Mouse (Mus musculus): ENCODE measurements at regions not wholly inside any gene's neighbourhood (a gene's known extent, or its start where the extent isn't known, plus 50 kb on each side); places are given as distances from the start of the nearest gene placed in this dataset.

- WGBS: 75% methylated on average over 3 of the region's 3 CpGs
- Histone ChIP-seq H3K4me1 (ENCODE audit: control insufficient read depth, insufficient read depth, low read length) (no peaks in the 10 kb centered on the region), H3K4me3 (ENCODE audit: low read depth, low read length) (no peak overlapping the region), H3K9ac (ENCODE audit: low read depth, low read length) (no peak overlapping the region), H3K4me2 (ENCODE audit: low read length) (no peak overlapping the region), H3K27ac (ENCODE audit: low read length) (no peak overlapping the region), H3K27me3 (ENCODE audit: control insufficient read depth, insufficient read depth, low read depth, low read length) (no peaks in the 10 kb centered on the region), H3K9me3 (replicated peaks; ENCODE audit: control insufficient read depth, low read length, poor library complexity, severe bottlenecking) (no peaks in the 10 kb centered on the region), H3K36me3 (ENCODE audit: control insufficient read depth, insufficient read depth, low read length) (no peaks in the 10 kb centered on the region)
- no peak for ATAC-seq
Measured at GRCm38 (mm10) chr1:77175214-77175613, 339.7 kb downstream of the Epha4 start.

GRCm38 (mm10) chr1:77176516-77176915 is 338.4 kb downstream of the Epha4 start:
- H3K4me3 ChIP-seq (ENCODE audit: low read depth, low read length): no peak overlapping the region
- no peaks in the 10 kb centered on the region for H3K4me1 ChIP-seq (ENCODE audit: control insufficient read depth, insufficient read depth, low read length)
- H3K9ac ChIP-seq (ENCODE audit: low read depth, low read length): no peak overlapping the region
- 92% methylated on average over 2 of the region's 2 CpGs for WGBS
- H3K27me3 ChIP-seq (ENCODE audit: control insufficient read depth, insufficient read depth, low read depth, low read length): no peaks in the 10 kb centered on the region
- no peak overlapping the region for H3K27ac ChIP-seq (ENCODE audit: low read length)
- ATAC-seq: no peak
- no peak overlapping the region for H3K4me2 ChIP-seq (ENCODE audit: low read length)
- no peaks in the 10 kb centered on the region for H3K9me3 ChIP-seq (replicated peaks; ENCODE audit: control insufficient read depth, low read length, poor library complexity, severe bottlenecking)
- no peaks in the 10 kb centered on the region for H3K36me3 ChIP-seq (ENCODE audit: control insufficient read depth, insufficient read depth, low read length)

- no peak for ATAC-seq
- Histone ChIP-seq H3K4me1 (ENCODE audit: control insufficient read depth, insufficient read depth, low read length) (no peaks in the 10 kb centered on the region), H3K9ac (ENCODE audit: low read depth, low read length) (no peak overlapping the region), H3K36me3 (ENCODE audit: control insufficient read depth, insufficient read depth, low read length) (no peaks in the 10 kb centered on the region), H3K4me2 (ENCODE audit: low read length) (no peak overlapping the region), H3K9me3 (replicated peaks; ENCODE audit: control insufficient read depth, low read length, poor library complexity, severe bottlenecking) (no peaks in the 10 kb centered on the region), H3K27me3 (ENCODE audit: control insufficient read depth, insufficient read depth, low read depth, low read length) (no peaks in the 10 kb centered on the region), H3K27ac (ENCODE audit: low read length) (no peak overlapping the region), H3K4me3 (ENCODE audit: low read depth, low read length) (no peak overlapping the region)
- WGBS: 87% methylated on average over 2 of the region's 2 CpGs
Measured at GRCm38 (mm10) chr1:77183965-77184364, 330.9 kb downstream of the Epha4 start.

- Histone ChIP-seq H3K27ac (ENCODE audit: low read length) (no peak overlapping the region), H3K4me3 (ENCODE audit: low read depth, low read length) (no peak overlapping the region), H3K9ac (ENCODE audit: low read depth, low read length) (no peak overlapping the region), H3K4me2 (ENCODE audit: low read length) (no peak overlapping the region), H3K9me3 (replicated peaks; ENCODE audit: control insufficient read depth, low read length, poor library complexity, severe bottlenecking) (no peaks in the 10 kb centered on the region), H3K27me3 (ENCODE audit: control insufficient read depth, insufficient read depth, low read depth, low read length) (no peaks in the 10 kb centered on the region), H3K4me1 (ENCODE audit: control insufficient read depth, insufficient read depth, low read length) (no peaks in the 10 kb centered on the region), H3K36me3 (ENCODE audit: control insufficient read depth, insufficient read depth, low read length) (no peaks in the 10 kb centered on the region)
- 94% methylated on average over 3 of the region's 3 CpGs for WGBS
- ATAC-seq: no peak
Measured at GRCm38 (mm10) chr1:77190141-77190540, 324.7 kb downstream of the Epha4 start.

GRCm38 (mm10) chr1:77201321-77201917 is 313.5 kb downstream of the Epha4 start:
- no peak for ATAC-seq
- Histone ChIP-seq H3K27me3 (ENCODE audit: control insufficient read depth, insufficient read depth, low read depth, low read length) (no peaks in the 10 kb centered on the region), H3K4me2 (ENCODE audit: low read length) (no peak overlapping the region), H3K9ac (ENCODE audit: low read depth, low read length) (no peak overlapping the region), H3K27ac (ENCODE audit: low read length) (no peak overlapping the region), H3K36me3 (ENCODE audit: control insufficient read depth, insufficient read depth, low read length) (no peaks in the 10 kb centered on the region), H3K9me3 (replicated peaks; ENCODE audit: control insufficient read depth, low read length, poor library complexity, severe bottlenecking) (no peaks in the 10 kb centered on the region; the same call in 1 of the 2 replicates), H3K4me1 (ENCODE audit: control insufficient read depth, insufficient read depth, low read length) (no peaks in the 10 kb centered on the region), H3K4me3 (ENCODE audit: low read depth, low read length) (no peak overlapping the region)
- 76% methylated on average over 3 of the region's 3 CpGs for WGBS

- 90% methylated on average over 4 of the region's 4 CpGs for WGBS
Measured at GRCm38 (mm10) chr1:77202948-77203347, 311.9 kb downstream of the Epha4 start.

GRCm38 (mm10) chr1:77206535-77206934 is 308.4 kb downstream of the Epha4 start:
- H3K4me1 ChIP-seq (ENCODE audit: control insufficient read depth, insufficient read depth, low read length): no peaks in the 10 kb centered on the region
- no peak overlapping the region for H3K9ac ChIP-seq (ENCODE audit: low read depth, low read length)
- no peaks in the 10 kb centered on the region for H3K36me3 ChIP-seq (ENCODE audit: control insufficient read depth, insufficient read depth, low read length)
- 43% methylated on average over 1 of the region's 1 CpGs for WGBS
- no peaks in the 10 kb centered on the region for H3K9me3 ChIP-seq (replicated peaks; ENCODE audit: control insufficient read depth, low read length, poor library complexity, severe bottlenecking)
- no peak for ATAC-seq
- H3K4me2 ChIP-seq (ENCODE audit: low read length): no peak overlapping the region
- no peak overlapping the region for H3K4me3 ChIP-seq (ENCODE audit: low read depth, low read length)
- no peaks in the 10 kb centered on the region for H3K27me3 ChIP-seq (ENCODE audit: control insufficient read depth, insufficient read depth, low read depth, low read length)
- no peak overlapping the region for H3K27ac ChIP-seq (ENCODE audit: low read length)

More at GRCm38 (mm10) chr1:77202948-77203347, 311.9 kb downstream of the Epha4 start:
- H3K9me3 ChIP-seq (replicated peaks; ENCODE audit: control insufficient read depth, low read length, poor library complexity, severe bottlenecking): no peaks in the 10 kb centered on the region; the same call in 1 of the 2 replicates
- ATAC-seq: no peak
- no peaks in the 10 kb centered on the region for H3K36me3 ChIP-seq (ENCODE audit: control insufficient read depth, insufficient read depth, low read length)
- no peak overlapping the region for H3K9ac ChIP-seq (ENCODE audit: low read depth, low read length)
- no peaks in the 10 kb centered on the region for H3K4me1 ChIP-seq (ENCODE audit: control insufficient read depth, insufficient read depth, low read length)
- H3K27ac ChIP-seq (ENCODE audit: low read length): no peak overlapping the region
- H3K4me2 ChIP-seq (ENCODE audit: low read length): no peak overlapping the region
- H3K4me3 ChIP-seq (ENCODE audit: low read depth, low read length): no peak overlapping the region
- no peaks in the 10 kb centered on the region for H3K27me3 ChIP-seq (ENCODE audit: control insufficient read depth, insufficient read depth, low read depth, low read length)

- no peaks in the 10 kb centered on the region for H3K36me3 ChIP-seq (ENCODE audit: control insufficient read depth, insufficient read depth, low read length)
- no peak overlapping the region for H3K27ac ChIP-seq (ENCODE audit: low read length)
- no peak for ATAC-seq
- H3K4me2 ChIP-seq (ENCODE audit: low read length): no peak overlapping the region
- 92% methylated on average over 3 of the region's 3 CpGs for WGBS
- H3K9ac ChIP-seq (ENCODE audit: low read depth, low read length): no peak overlapping the region
- H3K27me3 ChIP-seq (ENCODE audit: control insufficient read depth, insufficient read depth, low read depth, low read length): no peaks in the 10 kb centered on the region
- H3K4me1 ChIP-seq (ENCODE audit: control insufficient read depth, insufficient read depth, low read length): no peaks in the 10 kb centered on the region; the same call in 1 of the 2 replicates
- no peaks in the 10 kb centered on the region for H3K9me3 ChIP-seq (replicated peaks; ENCODE audit: control insufficient read depth, low read length, poor library complexity, severe bottlenecking)
- no peak overlapping the region for H3K4me3 ChIP-seq (ENCODE audit: low read depth, low read length)
Measured at GRCm38 (mm10) chr1:77209395-77209794, 305.5 kb downstream of the Epha4 start.

- no peaks in the 10 kb centered on the region; the same call in 1 of the 2 replicates for H3K4me1 ChIP-seq (ENCODE audit: control insufficient read depth, insufficient read depth, low read length)
- no peaks in the 10 kb centered on the region for H3K9me3 ChIP-seq (replicated peaks; ENCODE audit: control insufficient read depth, low read length, poor library complexity, severe bottlenecking)
- 63% methylated on average over 8 of the region's 8 CpGs for WGBS
- H3K4me2 ChIP-seq (ENCODE audit: low read length): no peak overlapping the region
- H3K27ac ChIP-seq (ENCODE audit: low read length): no peak overlapping the region
- no peak for ATAC-seq
- H3K27me3 ChIP-seq (ENCODE audit: control insufficient read depth, insufficient read depth, low read depth, low read length): no peaks in the 10 kb centered on the region
- H3K9ac ChIP-seq (ENCODE audit: low read depth, low read length): no peak overlapping the region
- H3K36me3 ChIP-seq (ENCODE audit: control insufficient read depth, insufficient read depth, low read length): no peaks in the 10 kb centered on the region
- H3K4me3 ChIP-seq (ENCODE audit: low read depth, low read length): no peak overlapping the region
Measured at GRCm38 (mm10) chr1:77213462-77214098, 301.3 kb downstream of the Epha4 start.
